Mouse (Mus musculus): ENCODE measurements around the gene Ppp1r17.

Ppp1r17 gene

GRCm38 (mm10) chr6:56017291-56017994 is at the start of gene Ppp1r17:
Gene Ppp1r17 (plus strand): TSS chr6:56017497.
- no peak for DNase-seq (ENCODE audit: low read depth in 1 of 2, low spot score in 2 of 2)

- no peak for DNase-seq (ENCODE audit: low read depth in 1 of 2, low spot score in 2 of 2)
Observed at GRCm38 (mm10) chr6:55972998-55973397, 44.3 kb upstream of the Ppp1r17 start.

- no peak for DNase-seq (ENCODE audit: low read depth in 1 of 2, low spot score in 2 of 2)
Observed at GRCm38 (mm10) chr6:55979766-55980165, 37.5 kb upstream of the Ppp1r17 start.

- no peak for DNase-seq (ENCODE audit: low read depth in 1 of 2, low spot score in 2 of 2)
Observed at GRCm38 (mm10) chr6:56008711-56009110, 8.6 kb upstream of the Ppp1r17 start.

GRCm38 (mm10) chr6:56012384-56012783 is 4.9 kb upstream of the Ppp1r17 start:
- no peak for DNase-seq (ENCODE audit: low read depth in 1 of 2, low spot score in 2 of 2)

- no peak for DNase-seq (ENCODE audit: low read depth in 1 of 2, low spot score in 2 of 2)
Observed at GRCm38 (mm10) chr6:56019632-56020031, 2.3 kb downstream of the Ppp1r17 start.

GRCm38 (mm10) chr6:56025533-56025932 is 8.2 kb downstream of the Ppp1r17 start:
- DNase-seq (ENCODE audit: low read depth in 1 of 2, low spot score in 2 of 2) = no peak

GRCm38 (mm10) chr6:56027318-56027717 is 10.0 kb downstream of the Ppp1r17 start:
- DNase-seq (ENCODE audit: low read depth in 1 of 2, low spot score in 2 of 2) = no peak

GRCm38 (mm10) chr6:56027966-56028365 is 10.7 kb downstream of the Ppp1r17 start:
- DNase-seq (ENCODE audit: low read depth in 1 of 2, low spot score in 2 of 2) = no peak

GRCm38 (mm10) chr6:56029986-56030385 is 12.7 kb downstream of the Ppp1r17 start:
- no peak for DNase-seq (ENCODE audit: low read depth in 1 of 2, low spot score in 2 of 2)

- DNase-seq (ENCODE audit: low read depth in 1 of 2, low spot score in 2 of 2) = no peak
Observed at GRCm38 (mm10) chr6:56032231-56032630, 14.9 kb downstream of the Ppp1r17 start.

GRCm38 (mm10) chr6:56035054-56035453 is 17.8 kb downstream of the Ppp1r17 start:
- no peak for DNase-seq (ENCODE audit: low read depth in 1 of 2, low spot score in 2 of 2)

- no peak for DNase-seq (ENCODE audit: low read depth in 1 of 2, low spot score in 2 of 2)
Observed at GRCm38 (mm10) chr6:56039476-56040055, 22.3 kb downstream of the Ppp1r17 start.

GRCm38 (mm10) chr6:56044270-56044669 is 27.0 kb downstream of the Ppp1r17 start:
- no peak for DNase-seq (ENCODE audit: low read depth in 1 of 2, low spot score in 2 of 2)

- DNase-seq (ENCODE audit: low read depth in 1 of 2, low spot score in 2 of 2) = no peak
Observed at GRCm38 (mm10) chr6:56044716-56045115, 27.4 kb downstream of the Ppp1r17 start.

- no peak for DNase-seq (ENCODE audit: low read depth in 1 of 2, low spot score in 2 of 2)
Observed at GRCm38 (mm10) chr6:56048580-56048979, 31.3 kb downstream of the Ppp1r17 start.

- no peak for DNase-seq (ENCODE audit: low read depth in 1 of 2, low spot score in 2 of 2)
Observed at GRCm38 (mm10) chr6:56049104-56049503, 31.8 kb downstream of the Ppp1r17 start.

GRCm38 (mm10) chr6:56063736-56064135 is 46.4 kb downstream of the Ppp1r17 start:
- no peak for DNase-seq (ENCODE audit: low read depth in 1 of 2, low spot score in 2 of 2)

GRCm38 (mm10) chr6:56066632-56067282 is 49.5 kb downstream of the Ppp1r17 start:
- no peak for DNase-seq (ENCODE audit: low read depth in 1 of 2, low spot score in 2 of 2)

- no peak for DNase-seq (ENCODE audit: low read depth in 1 of 2, low spot score in 2 of 2)
Observed at GRCm38 (mm10) chr6:56068516-56068915, 51.2 kb downstream of the Ppp1r17 start.

- DNase-seq (ENCODE audit: low read depth in 1 of 2, low spot score in 2 of 2) = no peak
Observed at GRCm38 (mm10) chr6:56076378-56076805, 59.1 kb downstream of the Ppp1r17 start.

Measured in monocyte, adult 2 months (primary cell).